Mouse (Mus musculus) cerebellum, postnatal 36 days (tissue): ENCODE results near the gene Masp2.

Experiments used
- DNase-seq, 2 experiments: peaks; one replicate each; pipeline ENCODE4 v3.0.0; 2021 to 2022; ENCODE audit warnings: mixed read lengths in 2 of 2

Gene Masp2

GRCm38 (mm10) chr4:148601871-148602270 is 483 bp upstream of the Masp2 start:
- DNase-seq = no peak

GRCm38 (mm10) chr4:148603376-148604139 is 1.2 kb downstream of the Masp2 start:
- DNase-seq = no peak

- no peak for DNase-seq
Measured at GRCm38 (mm10) chr4:148604141-148604540, 1.8 kb downstream of the Masp2 start.

- peak; percentile 65 to 69 for DNase-seq
Measured at GRCm38 (mm10) chr4:148604541-148605165, 2.3 kb downstream of the Masp2 start.

- DNase-seq = peak; percentile 75 to 79
Measured at GRCm38 (mm10) chr4:148607758-148608157, 5.4 kb downstream of the Masp2 start.

- DNase-seq = no peak
Measured at GRCm38 (mm10) chr4:148609805-148610204, 7.5 kb downstream of the Masp2 start.

GRCm38 (mm10) chr4:148610631-148611364 is 8.4 kb downstream of the Masp2 start:
- DNase-seq = no peak

GRCm38 (mm10) chr4:148612557-148612956 is 10.2 kb downstream of the Masp2 start:
- DNase-seq = no peak

- no peak for DNase-seq
Measured at GRCm38 (mm10) chr4:148613738-148614137, 11.4 kb downstream of the Masp2 start.

- DNase-seq = no peak
Measured at GRCm38 (mm10) chr4:148619805-148620204, 17.5 kb downstream of the Masp2 start.

- DNase-seq = no peak
Measured at GRCm38 (mm10) chr4:148620718-148621117, 18.4 kb downstream of the Masp2 start.

GRCm38 (mm10) chr4:148622485-148622884 is 20.1 kb downstream of the Masp2 start:
- DNase-seq = no peak

GRCm38 (mm10) chr4:148623609-148624008 is 21.3 kb downstream of the Masp2 start:
- no peak for DNase-seq

- no peak for DNase-seq
Measured at GRCm38 (mm10) chr4:148625010-148625409, 22.7 kb downstream of the Masp2 start.

- DNase-seq = no peak
Measured at GRCm38 (mm10) chr4:148625756-148626622, 23.6 kb downstream of the Masp2 start.

- peak; percentile 94 to 97 for DNase-seq
Measured at GRCm38 (mm10) chr4:148626623-148627185, 24.4 kb downstream of the Masp2 start, which contains the start of gene Tardbp. Gene Tardbp (minus strand): TSS chr4:148627019.

- DNase-seq = no peak
Measured at GRCm38 (mm10) chr4:148627246-148627645, 24.9 kb downstream of the Masp2 start.

- no peak for DNase-seq
Measured at GRCm38 (mm10) chr4:148632013-148632692, 29.8 kb downstream of the Masp2 start.

GRCm38 (mm10) chr4:148633395-148634061 is 31.2 kb downstream of the Masp2 start:
- no peak for DNase-seq

GRCm38 (mm10) chr4:148635309-148635708 is 33.0 kb downstream of the Masp2 start:
- no peak for DNase-seq

- no peak for DNase-seq
Measured at GRCm38 (mm10) chr4:148638302-148638701, 35.9 kb downstream of the Masp2 start.
